Mouse (Mus musculus) megakaryocyte-erythroid progenitor cell, adult 5-6 weeks (primary cell): ENCODE data around the gene Pgghg. TPM values are rescaled to one million over a fixed set of nuclear protein-coding genes. Genes with fewer than 3 reads are reported as not detected.
"Not testable (repeated sequence)": the region's sequence is repeated elsewhere in the genome, so short reads cannot be mapped to it uniquely, and the experiment has no call there.

Experiments
- ATAC-seq: replicated peaks from 2 replicates; pipeline ENCODE4 v1.8.0; 2016; ENCODE audit warnings: mild to moderate bottlenecking, inconsistent platforms; ENCODE audit not compliant: severe bottlenecking, poor library complexity, low FRiP score, low TSS enrichment
- total RNA-seq, 2 experiments: library from RNA; stranded (forward) in 1 of 2; stranded (reverse) in 1 of 2; fragments of 200-1000, 215-1000 nt in 1 of 2; fragments of >200 nt in 1 of 2; fragmentation: Nextera tagmentation in 1 of 2; gene quantifications; 2 replicates each; pipeline ENCODE4 v1.2.3; 2014 to 2017

Pgghg gene
- total RNA-seq, 2 experiments from 2014 or later = 7.2 to 18.7 TPM

- not testable (repeated sequence) for ATAC-seq
Measured at GRCm38 (mm10) chr7:140976720-140977119, 35.5 kb downstream of the Pgghg start.

DNA sequence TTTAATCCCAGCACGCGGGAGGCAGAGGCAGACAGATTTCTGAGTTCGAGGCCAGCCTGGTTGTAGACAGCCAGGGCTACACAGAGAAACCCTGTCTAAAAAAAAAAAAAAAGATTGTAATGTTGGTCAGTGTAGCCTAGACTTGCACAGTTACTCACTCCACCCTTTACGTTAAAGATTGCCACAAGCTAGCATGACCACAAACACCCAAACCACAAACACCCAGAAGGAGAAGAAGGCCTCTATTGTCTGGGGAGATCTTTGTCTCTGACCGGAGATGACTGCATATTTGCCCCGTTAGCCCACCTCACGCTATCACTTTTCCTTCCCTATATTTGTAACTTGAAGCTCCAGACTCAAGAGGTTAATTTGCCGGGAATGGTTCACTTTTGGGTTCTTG, 40.5 kb downstream of the Pgghg start:
- peak; percentile 73 for ATAC-seq

- no peak for ATAC-seq
Measured at GRCm38 (mm10) chr7:140982971-140983370, 41.8 kb downstream of the Pgghg start.

DNA sequence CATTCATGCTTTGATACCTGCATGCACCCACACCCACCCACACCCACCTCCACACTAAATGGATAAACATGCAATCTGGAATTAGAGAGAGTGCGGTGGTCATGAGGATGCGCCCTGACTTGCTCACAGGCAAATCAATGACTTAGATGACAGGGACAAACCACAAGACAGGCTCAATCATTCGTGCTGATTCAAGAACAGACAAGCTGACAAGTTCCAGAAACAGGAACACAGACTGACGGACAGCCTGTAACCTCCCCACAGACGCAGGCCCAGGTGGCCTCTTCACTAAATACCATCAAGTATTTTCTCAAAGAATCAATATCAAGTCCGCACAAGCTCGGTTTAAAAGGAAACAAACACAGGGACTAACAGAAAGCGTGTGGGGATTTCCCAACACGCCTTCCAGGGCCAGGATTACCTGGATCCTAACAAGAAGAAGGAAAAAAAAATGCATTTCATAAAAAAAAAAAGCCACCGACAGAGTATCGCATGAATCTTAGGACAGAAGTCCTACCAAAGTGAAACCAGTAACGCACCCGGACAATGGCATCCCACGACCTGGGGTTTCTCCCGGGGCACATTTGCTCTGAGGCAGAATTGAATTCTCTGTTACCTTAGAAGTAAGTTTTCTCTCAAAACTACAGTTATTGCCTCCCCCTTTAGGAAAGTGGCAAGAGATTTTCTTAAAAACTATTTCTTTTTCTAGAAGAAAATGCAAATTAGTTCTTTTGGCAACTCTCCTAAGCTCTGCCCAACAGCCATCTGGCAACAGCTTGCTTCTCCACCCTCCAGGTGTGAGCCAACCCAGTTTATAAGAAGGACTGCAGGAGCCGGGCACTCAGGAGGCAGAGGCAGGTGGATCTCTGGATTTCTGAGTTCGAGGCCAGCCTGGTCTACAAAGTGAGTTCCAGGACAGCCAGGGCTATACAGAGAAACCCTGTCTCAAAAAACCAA, 46.3 kb downstream of the Pgghg start:
- no peak for ATAC-seq

GRCm38 (mm10) chr7:140989022-140989421, 47.8 kb downstream of the Pgghg start:
- no peak for ATAC-seq

- ATAC-seq = 0 out of 2 replicates have a peak, but pooled peaks have one; percentile 4
Measured at GRCm38 (mm10) chr7:140990185-140990584, 49.0 kb downstream of the Pgghg start.

GRCm38 (mm10) chr7:140990622-140991021, 49.4 kb downstream of the Pgghg start:
- ATAC-seq = peak; percentile 26; the same call in 1 of the 2 replicates

- peak; percentile 74 for ATAC-seq
Measured at GRCm38 (mm10) chr7:140991117-140991689, 50.0 kb downstream of the Pgghg start.

Other genes starting within 250 kb of the Pgghg start
- not detected in 2 replicates for gene Olfr541, start 244.1 kb upstream of the Pgghg start, total RNA-seq (2014; fragmentation: Nextera tagmentation)
- gene Olfr541, start 244.1 kb upstream of the Pgghg start, total RNA-seq (2017) = not detected in 2 replicates
- gene Cyp2e1, start 177.7 kb upstream of the Pgghg start, total RNA-seq (2014; fragmentation: Nextera tagmentation) = not detected in 2 replicates
- gene Cyp2e1, start 177.7 kb upstream of the Pgghg start, total RNA-seq (2017) = not detected in 2 replicates
- not detected in 2 replicates for gene Syce1, start 153.5 kb upstream of the Pgghg start, total RNA-seq (2014; fragmentation: Nextera tagmentation)
- gene Syce1, start 153.5 kb upstream of the Pgghg start, total RNA-seq (2017) = not detected in 2 replicates
- gene Zfp941, start 119.2 kb upstream of the Pgghg start, total RNA-seq (2014; fragmentation: Nextera tagmentation) = 4.0 TPM in 1 of 2 replicates, not detected in the other
- 0.56 and 2.7 TPM in 2 replicates for gene Zfp941, start 119.2 kb upstream of the Pgghg start, total RNA-seq (2017)
- not detected in 2 replicates for gene Urah, start 106.4 kb upstream of the Pgghg start, total RNA-seq (2014; fragmentation: Nextera tagmentation)
- gene Urah, start 106.4 kb upstream of the Pgghg start, total RNA-seq (2017) = not detected in 2 replicates
- gene Scgb1c1, start 95.8 kb upstream of the Pgghg start, total RNA-seq (2014; fragmentation: Nextera tagmentation) = not detected in 2 replicates
- not detected in 2 replicates for gene Scgb1c1, start 95.8 kb upstream of the Pgghg start, total RNA-seq (2017)
- not detected in 2 replicates for gene Odf3, start 93.6 kb upstream of the Pgghg start, total RNA-seq (2014; fragmentation: Nextera tagmentation)
- not detected in 2 replicates for gene Odf3, start 93.6 kb upstream of the Pgghg start, total RNA-seq (2017)
- gene Gm45785, start 85.1 kb upstream of the Pgghg start, total RNA-seq (2014; fragmentation: Nextera tagmentation) = not detected in 2 replicates
- 3.0 TPM in 1 of 2 replicates, not detected in the other for gene Gm45785, start 85.1 kb upstream of the Pgghg start, total RNA-seq (2017)
- 30.0 and 44.3 TPM in 2 replicates for gene Ric8a, start 84.4 kb upstream of the Pgghg start, total RNA-seq (2014; fragmentation: Nextera tagmentation)
- 19.2 and 27.5 TPM in 2 replicates for gene Ric8a, start 84.4 kb upstream of the Pgghg start, total RNA-seq (2017)
- gene Bet1l, start 83.8 kb upstream of the Pgghg start, total RNA-seq (2014; fragmentation: Nextera tagmentation) = 12.9 and 14.5 TPM in 2 replicates
- 12.8 and 16.1 TPM in 2 replicates for gene Bet1l, start 83.8 kb upstream of the Pgghg start, total RNA-seq (2017)
- 86.3 and 118 TPM in 2 replicates for gene Psmd13, start 59.4 kb upstream of the Pgghg start, total RNA-seq (2014; fragmentation: Nextera tagmentation)
- gene Psmd13, start 59.4 kb upstream of the Pgghg start, total RNA-seq (2017) = 169 and 203 TPM in 2 replicates
- 27.7 and 32.4 TPM in 2 replicates for gene Sirt3, start 59.1 kb upstream of the Pgghg start, total RNA-seq (2014; fragmentation: Nextera tagmentation)
- 18.2 and 23.4 TPM in 2 replicates for gene Sirt3, start 59.1 kb upstream of the Pgghg start, total RNA-seq (2017)
- not detected in 2 replicates for gene Cox8b, start 40.9 kb upstream of the Pgghg start, total RNA-seq (2014; fragmentation: Nextera tagmentation)
- not detected in 2 replicates for gene Cox8b, start 40.9 kb upstream of the Pgghg start, total RNA-seq (2017)
- 0.52 TPM in 1 of 2 replicates, not detected in the other for gene Nlrp6, start 20.5 kb upstream of the Pgghg start, total RNA-seq (2014; fragmentation: Nextera tagmentation)
- gene Nlrp6, start 20.5 kb upstream of the Pgghg start, total RNA-seq (2017) = not detected in 2 replicates
- gene Ifitm5, start 8.9 kb downstream of the Pgghg start, total RNA-seq (2014; fragmentation: Nextera tagmentation) = 0.55 TPM in 1 of 2 replicates, not detected in the other
- 2.4 TPM in 1 of 2 replicates, not detected in the other for gene Ifitm5, start 8.9 kb downstream of the Pgghg start, total RNA-seq (2017)
- gene Gm45717, start 14.5 kb downstream of the Pgghg start, total RNA-seq (2014; fragmentation: Nextera tagmentation) = not detected in 2 replicates
- gene Gm45717, start 14.5 kb downstream of the Pgghg start, total RNA-seq (2017) = not detected in 2 replicates
- 285 and 292 TPM in 2 replicates for gene Ifitm2, start 14.6 kb downstream of the Pgghg start, total RNA-seq (2014; fragmentation: Nextera tagmentation)
- 265 and 278 TPM in 2 replicates for gene Ifitm2, start 14.6 kb downstream of the Pgghg start, total RNA-seq (2017)
- gene Ifitm1, start 25.8 kb downstream of the Pgghg start, total RNA-seq (2014; fragmentation: Nextera tagmentation) = 37.2 and 54.3 TPM in 2 replicates
- 20.9 and 50.8 TPM in 2 replicates for gene Ifitm1, start 25.8 kb downstream of the Pgghg start, total RNA-seq (2017)
- 53.9 and 67.3 TPM in 2 replicates for gene Ifitm3, start 69.4 kb downstream of the Pgghg start, total RNA-seq (2014; fragmentation: Nextera tagmentation)
- 54.1 and 55.3 TPM in 2 replicates for gene Ifitm3, start 69.4 kb downstream of the Pgghg start, total RNA-seq (2017)
- gene Ifitm6, start 76.5 kb downstream of the Pgghg start, total RNA-seq (2014; fragmentation: Nextera tagmentation) = not detected in 2 replicates
- 25.3 TPM in 1 of 2 replicates, not detected in the other for gene Ifitm6, start 76.5 kb downstream of the Pgghg start, total RNA-seq (2017)
- gene Gm17387, start 87.7 kb downstream of the Pgghg start, total RNA-seq (2014; fragmentation: Nextera tagmentation) = not detected in 2 replicates
- not detected in 2 replicates for gene Gm17387, start 87.7 kb downstream of the Pgghg start, total RNA-seq (2017)
- 0.20 and 0.70 TPM in 2 replicates for gene B4galnt4, start 119.7 kb downstream of the Pgghg start, total RNA-seq (2014; fragmentation: Nextera tagmentation)
- gene B4galnt4, start 119.7 kb downstream of the Pgghg start, total RNA-seq (2017) = not detected in 2 replicates
- 0.17 and 11.2 TPM in 2 replicates for gene Pkp3, start 136.8 kb downstream of the Pgghg start, total RNA-seq (2014; fragmentation: Nextera tagmentation)
- 2.8 TPM in 1 of 2 replicates, not detected in the other for gene Pkp3, start 136.8 kb downstream of the Pgghg start, total RNA-seq (2017)
- gene Sigirr, start 159.2 kb downstream of the Pgghg start, total RNA-seq (2014; fragmentation: Nextera tagmentation) = 14.0 and 24.8 TPM in 2 replicates
- 7.1 and 13.0 TPM in 2 replicates for gene Sigirr, start 159.2 kb downstream of the Pgghg start, total RNA-seq (2017)
- gene Ano9, start 176.4 kb downstream of the Pgghg start, total RNA-seq (2014; fragmentation: Nextera tagmentation) = not detected in 2 replicates
- not detected in 2 replicates for gene Ano9, start 176.4 kb downstream of the Pgghg start, total RNA-seq (2017)
- gene Ptdss2, start 181.0 kb downstream of the Pgghg start, total RNA-seq (2014; fragmentation: Nextera tagmentation) = 59.0 and 64.0 TPM in 2 replicates
- gene Ptdss2, start 181.0 kb downstream of the Pgghg start, total RNA-seq (2017) = 14.0 and 21.1 TPM in 2 replicates
- gene Rnh1, start 231.5 kb downstream of the Pgghg start, total RNA-seq (2014; fragmentation: Nextera tagmentation) = 43.7 and 54.2 TPM in 2 replicates
- gene Rnh1, start 231.5 kb downstream of the Pgghg start, total RNA-seq (2017) = 20.7 and 30.4 TPM in 2 replicates